ENCODE assay signal across 8 mouse cellular contexts in the genomic region with DNA sequence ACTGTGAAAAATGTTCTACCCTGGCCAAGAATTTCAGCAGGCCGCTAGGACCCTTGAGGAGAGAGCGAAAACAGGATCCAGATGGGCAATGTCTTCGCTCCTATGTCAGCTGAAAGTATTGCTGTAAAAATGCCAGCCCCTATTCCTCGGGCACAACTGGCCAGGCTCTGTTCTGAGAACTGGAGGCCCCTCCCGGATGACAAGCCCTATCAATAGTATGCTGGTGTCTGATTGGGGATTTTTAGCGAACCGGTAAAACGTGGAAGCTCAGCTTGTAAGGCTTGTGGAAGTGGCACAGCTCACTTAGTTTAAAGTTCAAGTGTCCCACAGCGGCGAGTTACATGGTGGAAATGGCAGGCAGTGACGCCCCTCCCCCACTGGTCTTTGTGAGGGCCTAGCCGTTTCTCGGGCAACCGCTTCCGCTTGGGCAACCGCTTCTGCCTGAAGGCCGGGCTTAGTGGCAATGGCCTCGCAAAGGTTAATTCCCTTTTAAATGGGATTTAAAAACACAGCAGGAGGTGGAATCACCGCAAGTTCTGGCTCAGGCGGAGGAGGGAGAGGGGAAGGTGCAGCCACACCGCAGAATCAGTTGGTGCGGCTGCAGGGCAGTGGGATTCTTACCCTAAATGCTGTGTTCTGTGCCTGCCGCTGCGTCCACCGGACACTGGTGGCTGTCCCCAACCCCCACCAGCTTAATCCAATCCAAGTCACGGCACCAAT. TPM values are rescaled to one million over a fixed set of nuclear protein-coding genes. Genes with fewer than 3 reads are reported as not detected.
DNase-seq lines count a peak whose midpoint lies in the region; ATAC-seq and TF ChIP-seq lines count a peak whose summit lies in the region.

No protein-coding gene starts in this region.

- peak overlapping the region; percentile 34; the same call in 1 of the 2 replicates for H3K27ac ChIP-seq in left cerebral cortex, adult 2 months

- intact Hi-C loops in gastrocnemius, postnatal 14 days (cut with DNase I; ENCODE audit: low total_unique reads): no loop called here
- intact Hi-C loops in left cerebral cortex, adult 2 months (cut with DNase I): no loop called here

- peak; percentile 58 to 69 for DNase-seq in adrenal gland, adult 18-20 months (ENCODE audit: low spot score in 2 of 2)
- peak; percentile 78 for DNase-seq in gastrocnemius, postnatal 14 days
- DNase-seq in hindlimb bud, embryonic 11.5 days (ENCODE audit: extremely low spot score, low read depth, low spot score): peak; percentile 68
- peak; percentile 73 to 75 for DNase-seq in left cerebral cortex, adult 2 months (ENCODE audit: extremely low spot score in 1 of 2, low spot score in 2 of 2)
- peak; percentile 94 for DNase-seq in lung, postnatal 36 days
- peak; percentile 97 for DNase-seq in retina, embryonic 14.5 days (ENCODE audit: low spot score)
- peak; percentile 49 to 67 for DNase-seq in thymus, postnatal 36 days

- peak overlapping the region; percentile 49 for H3K4me3 ChIP-seq in left cerebral cortex, adult 2 months

- TF ChIP-seq CTCF in left cerebral cortex, adult 2 months (IDR thresholded peaks at IDR 0.05): no peak

- ATAC-seq in common myeloid progenitor, adult 5-6 weeks (replicated peaks; ENCODE audit: low read depth, poor library complexity, severe bottlenecking): peak; percentile 99

RNA-seq across cellular contexts. Expression of a gene that starts 25.7 kb away (rescaled TPM):
- total RNA-seq in adrenal gland, adult 18-20 months (2021): 1 to 10 TPM; 5.9 to 6.4 TPM
- 1.9 TPM in 1 of 2 replicates, not detected in the other for total RNA-seq in common myeloid progenitor, adult 5-6 weeks (2017)
- 1 to 10 TPM; 4.4 to 5.6 TPM for total RNA-seq in gastrocnemius, postnatal 14 days (2021)
- 1 to 10 TPM; 5.7 to 6.3 TPM for total RNA-seq in left cerebral cortex, adult 2 months (2021)

Comparison
In these comparisons a context has a peak if more than half of its experiments do, and no peak if none do; other contexts are left out.
1. Peak in every context shown above with its lines: DNase-seq, ATAC-seq, H3K4me3 ChIP-seq and H3K27ac ChIP-seq.